Mouse (Mus musculus): ENCODE data around the gene Clcn6. TPM values are rescaled to one million over a fixed set of nuclear protein-coding genes. Genes with fewer than 3 reads are reported as not detected.

The Clcn6 gene
- total RNA-seq (2023) = 39.4 TPM

GRCm38 (mm10) chr4:148038600-148039253, at the start of gene Clcn6, which contains the start of gene Mthfr:
Gene Clcn6, minus strand, starts transcription at chr4:148038821.
Gene Mthfr, plus strand, starts transcription at chr4:148039077.

GRCm38 (mm10) chr4:148087907-148088527, 49.4 kb upstream of the Clcn6 start, which contains the start of gene Agtrap:
Gene Agtrap, minus strand, starts transcription at chr4:148088031.

GRCm38 (mm10) chr4:148000202-148000772, 38.3 kb downstream of the Clcn6 start, which contains the start of gene Nppa:
Gene Nppa, plus strand, starts transcription at chr4:148000722.

GRCm38 (mm10) chr4:147985205-147986132, 53.2 kb downstream of the Clcn6 start, which contains the start of gene Nppb:
Gene Nppb, plus strand, starts transcription at chr4:147985788.

Other genes with a start within 250 kb of the Clcn6 start
- gene Zfp984, start 229.0 kb downstream of the Clcn6 start, total RNA-seq (2023) = 11.1 TPM
- gene Zfp933, start 190.5 kb downstream of the Clcn6 start, total RNA-seq (2023) = 6.7 TPM
- 49.2 TPM for gene Miip, start 170.0 kb downstream of the Clcn6 start, total RNA-seq (2023)
- 9.6 TPM for gene Fv1, start 169.8 kb downstream of the Clcn6 start, total RNA-seq (2023)
- 33.2 TPM for gene Mfn2, start 134.1 kb downstream of the Clcn6 start, total RNA-seq (2023)
- gene Plod1, start 102.1 kb downstream of the Clcn6 start, total RNA-seq (2023) = 5.6 TPM
- gene 2510039O18Rik, start 97.9 kb downstream of the Clcn6 start, total RNA-seq (2023) = 64.4 TPM
- gene Nppb, start 53.0 kb downstream of the Clcn6 start, total RNA-seq (2023) = not detected
- gene Nppa, start 38.1 kb downstream of the Clcn6 start, total RNA-seq (2023) = not detected
- gene Mthfr, start 256 bp upstream of the Clcn6 start, total RNA-seq (2023) = 21.2 TPM
- gene Agtrap, start 49.2 kb upstream of the Clcn6 start, total RNA-seq (2023) = 15.2 TPM
- 22.0 TPM for gene Mad2l2, start 91.6 kb upstream of the Clcn6 start, total RNA-seq (2023)
- not detected for gene Draxin, start 91.9 kb upstream of the Clcn6 start, total RNA-seq (2023)
- gene Fbxo6, start 113.3 kb upstream of the Clcn6 start, total RNA-seq (2023) = 11.5 TPM
- 4.1 TPM for gene Fbxo44, start 121.7 kb upstream of the Clcn6 start, total RNA-seq (2023)
- gene Fbxo2, start 121.8 kb upstream of the Clcn6 start, total RNA-seq (2023) = not detected
- gene Disp3, start 249.1 kb upstream of the Clcn6 start, total RNA-seq (2023) = not detected